Mouse (Mus musculus) ovary, postnatal 36 days (tissue): ENCODE data around the gene Lmod3.

Experiments used
- DNase-seq: peaks from one replicate; pipeline ENCODE4 v3.0.0; 2022; ENCODE audit warnings: low spot score, mixed read lengths

The Lmod3 gene

GRCm38 (mm10) chr6:97252711-97253221, at the start of gene Lmod3:
Gene Lmod3, minus strand, starts transcription at chr6:97252759.
- DNase-seq, result no peak

GRCm38 (mm10) chr6:97302303-97302702, 49.7 kb upstream of the Lmod3 start:
- DNase-seq, result no peak

- DNase-seq, result no peak
These were observed 48.1 kb upstream of the Lmod3 start for GRCm38 (mm10) chr6:97300659-97301058.

GRCm38 (mm10) chr6:97300180-97300579, 47.6 kb upstream of the Lmod3 start:
- DNase-seq, result no peak

GRCm38 (mm10) chr6:97297151-97297550, 44.6 kb upstream of the Lmod3 start:
- DNase-seq, result no peak

GRCm38 (mm10) chr6:97295866-97296527, 43.4 kb upstream of the Lmod3 start:
- no peak for DNase-seq

- no peak for DNase-seq
These were observed 42.9 kb upstream of the Lmod3 start for GRCm38 (mm10) chr6:97295416-97295815.

- no peak for DNase-seq
These were observed 41.4 kb upstream of the Lmod3 start for GRCm38 (mm10) chr6:97293667-97294569.

- no peak for DNase-seq
These were observed 40.3 kb upstream of the Lmod3 start for GRCm38 (mm10) chr6:97292894-97293293.

- no peak for DNase-seq
These were observed 39.5 kb upstream of the Lmod3 start for GRCm38 (mm10) chr6:97292096-97292495.

GRCm38 (mm10) chr6:97291159-97291908, 38.8 kb upstream of the Lmod3 start:
- no peak for DNase-seq

GRCm38 (mm10) chr6:97290687-97291086, 38.1 kb upstream of the Lmod3 start:
- no peak for DNase-seq

GRCm38 (mm10) chr6:97289838-97290237, 37.3 kb upstream of the Lmod3 start:
- DNase-seq, result no peak

GRCm38 (mm10) chr6:97289316-97289820, 36.8 kb upstream of the Lmod3 start:
- DNase-seq, result no peak

GRCm38 (mm10) chr6:97288047-97288855, 35.7 kb upstream of the Lmod3 start:
- DNase-seq, result no peak

GRCm38 (mm10) chr6:97286332-97286731, 33.8 kb upstream of the Lmod3 start:
- DNase-seq, result no peak

GRCm38 (mm10) chr6:97283676-97284075, 31.1 kb upstream of the Lmod3 start:
- no peak for DNase-seq

GRCm38 (mm10) chr6:97278878-97279277, 26.3 kb upstream of the Lmod3 start:
- DNase-seq, result no peak

- DNase-seq, result peak; percentile 71
These were observed 25.6 kb upstream of the Lmod3 start for GRCm38 (mm10) chr6:97278014-97278787.

GRCm38 (mm10) chr6:97276890-97277497, 24.4 kb upstream of the Lmod3 start:
- DNase-seq, result no peak
